Mouse (Mus musculus) limb, embryonic 12.5 days (tissue): ENCODE measurements at regions not wholly inside any gene's neighbourhood (a gene's known extent, or its start where the extent isn't known, plus 50 kb on each side); places are given as distances from the start of the nearest gene placed in this dataset.

Source experiments
- ATAC-seq: fragments of 200-750 bp; cut with Nextera tagmentation; 2 replicates; pipeline ENCODE4 v1.8.0; 2017; ENCODE audit warnings: low read depth, moderate TSS enrichment; ENCODE audit not compliant: insufficient number of reproducible peaks, insufficient read depth, low FRiP score, low TSS enrichment
- H3K27ac ChIP-seq: fragments of 300-500 bp; sonication (generic); 2 replicates; pipeline ENCODE4 v1.5.1; 2016; ENCODE audit warnings: mild to moderate bottlenecking, moderate library complexity
- H3K27me3 ChIP-seq: fragments of 300-500 bp; sonication (generic); 2 replicates; pipeline ENCODE4 v1.6.1; 2016; ENCODE audit warnings: mild to moderate bottlenecking, moderate library complexity
- H3K36me3 ChIP-seq: fragments of 300-500 bp; sonication (generic); 2 replicates; pipeline ENCODE4 v1.6.1; 2016; ENCODE audit warnings: mild to moderate bottlenecking, moderate library complexity
- H3K4me1 ChIP-seq: fragments of 300-500 bp; sonication (generic); replicated peaks from 2 replicates; pipeline ENCODE4 v1.6.1; 2016
- H3K4me2 ChIP-seq: fragments of 300-500 bp; sonication (generic); 2 replicates; pipeline ENCODE4 v1.6.1; 2016; ENCODE audit warnings: mild to moderate bottlenecking, moderate library complexity
- H3K4me3 ChIP-seq: fragments of 300-500 bp; sonication (generic); replicated peaks from 2 replicates; pipeline ENCODE4 v1.5.1; 2016; ENCODE audit warnings: mild to moderate bottlenecking
- H3K9ac ChIP-seq: fragments of 300-500 bp; sonication (generic); replicated peaks from 2 replicates; pipeline ENCODE4 v1.6.1; 2016; ENCODE audit warnings: mild to moderate bottlenecking, moderate library complexity
- H3K9me3 ChIP-seq: fragments of 300-500 bp; sonication (generic); 2 replicates; pipeline ENCODE4 v1.6.1; 2016; ENCODE audit warnings: mild to moderate bottlenecking, moderate library complexity
- WGBS: fragments of 180-500 bp; shearing (Covaris S2); methylation state at CpG from one replicate; pipeline ENCODE4 v1.1.7; 2016; 5-methylcytosine and 5-hydroxymethylcytosine counted together

DNA sequence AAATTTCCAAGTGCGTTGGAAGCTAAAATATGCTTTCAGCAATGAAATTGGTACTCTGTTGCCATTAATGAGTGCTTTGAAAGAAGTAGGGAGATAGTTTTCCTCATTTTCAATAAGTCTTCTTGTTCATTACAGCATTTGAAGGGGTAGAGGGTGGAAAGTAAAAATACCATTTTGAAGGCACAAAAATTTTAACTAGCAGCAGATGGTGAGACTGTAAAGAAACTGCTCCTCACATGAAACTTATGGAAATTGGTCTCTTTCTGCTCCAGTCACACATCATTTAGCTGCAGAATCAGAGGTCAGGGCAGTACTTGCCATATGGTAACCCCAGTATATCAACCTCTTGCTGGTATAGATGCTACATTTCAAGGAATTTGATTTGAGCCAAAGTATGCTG, 414.1 kb downstream of the Chl1 start:
- Histone ChIP-seq H3K9ac (no peak overlapping the region), H3K36me3 (no peaks in the 10 kb centered on the region), H3K4me1 (no peaks in the 10 kb centered on the region), H3K4me3 (no peak overlapping the region), H3K4me2 (no peak overlapping the region), H3K9me3 (no peaks in the 10 kb centered on the region), H3K27me3 (no peaks in the 10 kb centered on the region), H3K27ac (no peak overlapping the region)
- no peak for ATAC-seq
- WGBS = 59% methylated on average over 1 of the region's 1 CpGs

DNA sequence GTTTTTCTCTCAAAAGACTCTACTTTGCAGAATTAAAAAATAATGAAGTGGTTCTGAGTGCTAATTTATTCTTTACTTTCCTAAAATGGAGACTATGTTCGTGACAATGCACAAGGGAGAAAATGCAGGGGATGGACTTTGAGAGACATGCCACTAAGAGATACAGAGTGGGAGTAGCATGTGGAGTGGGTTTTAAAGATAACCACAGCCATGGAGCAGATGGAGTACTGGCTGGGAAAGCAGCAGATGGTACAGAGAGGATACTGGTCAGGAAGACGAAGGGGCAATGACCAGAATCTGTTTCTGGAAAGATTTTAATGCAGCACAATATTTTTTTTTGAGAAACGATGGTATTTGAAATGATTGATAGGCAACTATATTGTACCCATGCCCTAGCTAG, 416.7 kb downstream of the Chl1 start:
- H3K4me1 ChIP-seq = no peaks in the 10 kb centered on the region
- no peak for ATAC-seq
- no peaks in the 10 kb centered on the region for H3K36me3 ChIP-seq
- 86% methylated on average over 3 of the region's 3 CpGs for WGBS
- no peak overlapping the region for H3K4me2 ChIP-seq
- H3K27me3 ChIP-seq = no peaks in the 10 kb centered on the region
- no peak overlapping the region for H3K9ac ChIP-seq
- no peaks in the 10 kb centered on the region for H3K9me3 ChIP-seq
- H3K4me3 ChIP-seq = no peak overlapping the region
- H3K27ac ChIP-seq = no peak overlapping the region

DNA sequence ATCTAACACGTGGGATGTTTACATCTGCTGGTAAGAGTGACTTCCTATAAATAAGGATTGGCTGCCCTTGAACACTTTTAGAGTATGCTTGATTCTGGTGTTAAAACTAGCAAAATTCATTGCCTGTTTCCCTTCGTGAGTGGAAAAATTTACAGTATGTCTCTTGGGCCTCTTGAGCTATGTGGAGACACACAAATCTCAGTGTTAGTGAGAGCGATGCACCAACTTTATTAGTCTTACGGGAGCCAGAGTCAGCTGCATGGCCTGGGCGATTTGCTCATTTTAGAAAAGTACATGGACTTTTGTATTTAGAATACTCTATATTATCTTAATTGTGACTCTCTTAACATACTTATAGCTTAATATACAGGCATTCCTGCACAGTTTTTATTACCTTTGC, 430.0 kb downstream of the Chl1 start:
- H3K4me2 ChIP-seq = no peak overlapping the region
- no peak overlapping the region for H3K4me3 ChIP-seq
- no peak overlapping the region for H3K9ac ChIP-seq
- peak overlapping the region; percentile 13; the same call in 1 of the 2 replicates for H3K27ac ChIP-seq
- no peaks in the 10 kb centered on the region for H3K36me3 ChIP-seq
- 61% methylated on average over 5 of the region's 5 CpGs for WGBS
- no peaks in the 10 kb centered on the region for H3K4me1 ChIP-seq
- ATAC-seq = 0 out of 2 replicates have a peak, but pooled peaks have one; percentile 66
- H3K27me3 ChIP-seq = no peaks in the 10 kb centered on the region
- no peaks in the 10 kb centered on the region for H3K9me3 ChIP-seq

DNA sequence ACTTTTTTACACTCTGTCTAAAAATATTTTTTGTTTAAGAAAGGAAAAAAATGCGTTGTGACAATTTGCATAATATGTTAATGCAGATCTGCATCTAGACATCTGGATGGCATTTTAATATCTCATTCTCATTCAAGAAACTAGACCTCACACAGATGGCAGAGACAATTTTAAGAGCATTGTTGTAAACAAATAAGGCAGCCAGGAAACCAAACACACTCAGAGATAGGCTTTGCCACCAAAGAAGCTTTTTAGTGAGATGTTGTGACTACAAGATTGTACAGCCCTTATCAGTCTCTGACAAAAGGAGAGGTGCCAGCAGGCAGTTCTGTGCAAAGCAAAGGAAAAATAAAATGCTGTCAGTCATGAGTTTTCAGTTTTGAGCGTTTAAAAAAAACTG, 434.0 kb downstream of the Chl1 start:
- Histone ChIP-seq H3K4me2 (no peak overlapping the region), H3K36me3 (no peaks in the 10 kb centered on the region), H3K27me3 (no peaks in the 10 kb centered on the region), H3K9me3 (no peaks in the 10 kb centered on the region), H3K9ac (no peak overlapping the region), H3K27ac (no peak overlapping the region), H3K4me1 (no peaks in the 10 kb centered on the region), H3K4me3 (no peak overlapping the region)
- 77% methylated on average over 2 of the region's 2 CpGs for WGBS
- no peak for ATAC-seq

DNA sequence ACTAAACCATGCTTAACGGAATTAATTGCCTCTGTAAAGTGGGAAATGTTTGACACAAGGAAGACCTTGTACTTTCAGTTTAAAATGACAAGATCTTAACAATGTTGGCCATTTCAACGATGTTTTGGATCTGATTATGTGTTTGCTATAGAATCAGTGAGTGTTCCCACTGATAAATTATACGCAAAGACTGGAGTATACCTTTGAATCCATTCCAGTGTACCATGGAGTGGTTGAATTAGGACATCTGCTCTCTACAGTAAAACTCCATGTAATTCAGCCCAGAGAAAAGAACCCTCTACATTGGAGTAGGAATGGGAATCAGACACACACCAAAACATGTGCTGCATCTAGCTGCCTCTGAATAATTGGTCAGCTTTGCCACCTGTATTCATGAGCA, 437.1 kb downstream of the Chl1 start:
- Histone ChIP-seq H3K4me1 (no peaks in the 10 kb centered on the region), H3K4me2 (no peak overlapping the region), H3K9me3 (no peaks in the 10 kb centered on the region), H3K27ac (no peak overlapping the region), H3K9ac (no peak overlapping the region), H3K36me3 (no peaks in the 10 kb centered on the region), H3K27me3 (no peaks in the 10 kb centered on the region), H3K4me3 (no peak overlapping the region)
- no peak for ATAC-seq
- 82% methylated on average over 3 of the region's 3 CpGs for WGBS

DNA sequence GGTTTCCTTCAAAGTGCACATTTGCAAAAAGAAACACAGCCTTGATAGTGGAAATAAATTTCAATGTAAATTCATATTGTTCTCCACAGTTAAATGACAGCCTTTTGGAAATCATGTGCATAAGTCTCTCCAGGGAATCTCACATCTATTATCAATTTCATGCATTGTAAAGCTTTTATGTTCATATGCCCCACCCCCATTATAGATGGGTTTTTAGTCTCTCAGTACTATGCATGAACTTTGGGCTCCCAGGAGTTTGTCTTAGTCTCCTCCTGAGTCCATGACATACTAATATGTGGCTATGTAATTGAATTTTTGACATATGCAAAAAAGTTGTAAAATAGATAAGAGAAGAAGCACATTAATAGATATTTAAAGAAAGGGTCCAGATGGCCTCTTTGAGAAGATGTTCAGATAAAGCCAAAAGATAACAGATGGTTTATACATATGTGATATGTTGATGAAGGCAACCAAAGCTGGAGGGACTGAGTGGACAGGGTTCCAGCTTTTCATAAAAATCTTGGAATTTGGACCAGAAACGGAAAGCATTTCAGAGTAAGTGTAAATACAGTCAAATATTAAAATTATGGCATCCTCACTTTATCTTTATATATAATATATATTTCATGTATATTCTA, 442.9 kb downstream of the Chl1 start:
- Histone ChIP-seq H3K4me3 (no peak overlapping the region), H3K36me3 (no peaks in the 10 kb centered on the region), H3K27ac (no peak overlapping the region), H3K9me3 (no peaks in the 10 kb centered on the region), H3K27me3 (no peaks in the 10 kb centered on the region), H3K9ac (no peak overlapping the region), H3K4me1 (no peaks in the 10 kb centered on the region), H3K4me2 (no peak overlapping the region)
- ATAC-seq = no peak
- 82% methylated on average over 1 of the region's 1 CpGs for WGBS

DNA sequence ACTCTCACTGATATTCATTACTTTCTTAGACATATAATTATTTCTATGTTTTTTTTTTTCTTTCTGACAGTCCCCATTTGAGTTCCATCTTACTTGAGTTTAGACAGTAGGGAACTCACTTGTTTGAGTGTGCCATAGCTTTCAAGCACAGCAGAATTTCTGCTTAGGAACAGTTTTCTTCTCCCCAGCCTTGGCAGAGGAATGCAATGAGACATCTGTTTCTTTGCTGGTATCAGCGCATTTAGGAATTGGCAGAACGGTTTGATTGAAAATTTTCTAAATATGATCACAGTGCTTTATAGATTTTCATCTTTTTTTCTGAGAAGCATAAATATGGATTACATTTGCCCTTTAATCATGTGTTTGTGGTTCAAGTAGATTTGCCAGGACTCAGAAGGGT, 448.6 kb downstream of the Chl1 start:
- no peak for ATAC-seq
- Histone ChIP-seq H3K9ac (no peak overlapping the region), H3K4me3 (no peak overlapping the region), H3K36me3 (no peaks in the 10 kb centered on the region), H3K9me3 (no peaks in the 10 kb centered on the region), H3K27me3 (no peaks in the 10 kb centered on the region), H3K4me1 (no peaks in the 10 kb centered on the region), H3K4me2 (no peak overlapping the region), H3K27ac (no peak overlapping the region)
- WGBS = 88% methylated on average over 2 of the region's 2 CpGs

DNA sequence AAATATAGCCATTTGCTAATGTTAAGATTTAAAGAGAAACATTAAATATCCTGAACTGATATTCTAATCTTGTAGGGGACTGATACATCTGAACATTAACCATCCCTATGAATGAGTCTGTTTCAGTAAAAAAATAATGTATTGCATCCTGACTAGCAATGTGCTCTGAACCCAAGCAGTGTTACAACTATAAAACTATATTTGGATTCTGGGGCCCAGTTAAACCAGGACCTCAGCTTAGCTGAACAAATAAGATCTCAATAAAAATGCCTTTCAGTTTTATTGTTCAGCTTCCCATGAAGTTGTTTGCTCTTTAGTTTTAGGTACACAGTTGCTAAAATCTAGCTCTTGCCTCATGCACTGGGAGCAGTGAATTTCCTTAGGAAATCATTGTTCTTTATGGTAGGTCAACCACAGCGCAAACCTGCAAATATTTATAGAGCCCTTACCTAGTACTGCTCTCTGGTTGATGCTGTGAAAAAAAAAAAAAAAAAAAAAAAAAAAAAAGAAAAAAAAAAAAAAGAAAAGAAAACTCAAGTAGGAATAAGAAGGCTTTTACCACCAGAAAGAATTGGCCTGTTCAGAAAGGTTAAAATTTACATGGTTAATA, 457.5 kb downstream of the Chl1 start:
- Histone ChIP-seq H3K36me3 (no peaks in the 10 kb centered on the region), H3K9ac (no peak overlapping the region), H3K9me3 (no peaks in the 10 kb centered on the region), H3K4me3 (no peak overlapping the region), H3K4me1 (no peaks in the 10 kb centered on the region), H3K27me3 (no peaks in the 10 kb centered on the region), H3K27ac (no peak overlapping the region), H3K4me2 (no peak overlapping the region)
- 42% methylated on average over 1 of the region's 1 CpGs for WGBS
- ATAC-seq = peak; percentile 67; the same call in 1 of the 2 replicates

DNA sequence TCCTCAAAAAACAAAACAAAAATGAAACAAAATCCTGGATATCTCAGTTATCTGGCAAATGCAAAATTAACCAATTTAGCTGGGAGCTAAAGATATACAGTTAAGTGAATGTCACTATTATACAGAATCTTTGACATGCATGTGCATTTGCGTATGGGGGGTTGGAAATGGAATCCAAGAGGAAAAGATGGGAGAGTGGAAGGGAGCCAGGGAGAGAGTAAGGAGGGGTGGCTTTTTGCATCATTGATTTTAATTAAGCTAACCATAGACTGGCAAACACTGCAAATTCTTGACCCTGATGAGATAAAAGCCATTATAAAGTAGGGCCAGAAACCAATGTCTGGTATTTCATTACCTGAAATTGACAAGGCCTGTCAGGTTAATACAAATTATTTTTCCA, 488.8 kb downstream of the Chl1 start:
- H3K4me2 ChIP-seq = no peak overlapping the region
- no peak overlapping the region for H3K4me3 ChIP-seq
- no peaks in the 10 kb centered on the region for H3K4me1 ChIP-seq
- no peaks in the 10 kb centered on the region for H3K27me3 ChIP-seq
- ATAC-seq = no peak
- WGBS = 84% methylated on average over 1 of the region's 1 CpGs
- H3K9ac ChIP-seq = no peak overlapping the region
- H3K27ac ChIP-seq = no peak overlapping the region
- no peaks in the 10 kb centered on the region for H3K36me3 ChIP-seq
- no peaks in the 10 kb centered on the region for H3K9me3 ChIP-seq

DNA sequence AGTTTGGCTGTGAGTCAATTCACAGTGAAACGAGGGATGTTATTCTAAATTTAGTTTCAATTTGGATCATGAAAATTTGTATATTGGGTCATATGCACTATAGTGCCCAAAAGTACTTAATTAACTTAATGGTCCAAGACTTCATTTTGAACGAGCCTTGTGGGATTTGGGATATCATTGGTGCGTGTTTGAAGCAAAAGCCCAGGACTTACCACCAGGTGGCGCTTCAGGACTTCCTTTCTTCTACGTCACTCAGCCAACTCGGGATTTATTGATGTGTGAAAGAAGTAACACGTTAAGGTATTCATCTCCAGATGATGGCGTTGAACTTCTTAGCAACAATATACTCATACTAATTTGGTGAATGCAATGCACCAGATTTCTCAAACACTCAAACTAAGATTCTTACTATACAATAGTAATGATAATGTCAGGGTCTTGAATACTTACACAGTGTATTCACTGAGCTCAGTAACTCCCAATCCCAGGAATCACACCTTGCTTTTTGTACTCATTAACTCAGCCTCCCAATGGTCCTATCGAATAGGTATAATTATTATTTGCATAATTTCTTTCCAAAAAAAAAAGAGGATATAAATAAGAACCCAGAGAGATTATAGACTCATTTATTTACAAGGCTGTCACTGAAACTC, 464.0 kb upstream of the Cntn6 start:
- H3K4me3 ChIP-seq = no peak overlapping the region
- H3K27me3 ChIP-seq = no peaks in the 10 kb centered on the region
- no peaks in the 10 kb centered on the region for H3K4me1 ChIP-seq
- 10% methylated on average over 9 of the region's 9 CpGs for WGBS
- no peaks in the 10 kb centered on the region for H3K9me3 ChIP-seq
- H3K36me3 ChIP-seq = no peaks in the 10 kb centered on the region
- H3K4me2 ChIP-seq = no peak overlapping the region
- ATAC-seq = no peak
- H3K9ac ChIP-seq = no peak overlapping the region
- H3K27ac ChIP-seq = no peak overlapping the region

DNA sequence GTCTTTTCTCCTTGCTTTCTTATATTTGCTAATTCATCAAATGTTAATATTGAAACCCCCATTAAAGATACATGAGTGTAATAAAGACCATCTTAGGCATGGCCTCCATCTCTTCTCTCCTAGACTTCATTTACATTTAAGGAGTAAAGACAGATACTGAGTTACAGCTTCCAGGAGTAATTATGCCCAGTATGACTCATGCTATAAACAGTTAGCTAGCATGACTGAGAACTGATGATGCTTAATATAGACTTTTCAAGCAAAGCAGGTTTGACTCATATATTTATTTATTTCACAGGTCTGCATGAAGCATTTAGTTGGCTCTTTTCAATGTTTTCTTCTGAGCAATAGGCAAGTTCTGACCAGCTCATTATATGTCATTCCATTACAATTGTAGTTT, 453.7 kb upstream of the Cntn6 start:
- H3K27ac ChIP-seq = no peak overlapping the region
- ATAC-seq = no peak
- H3K4me1 ChIP-seq = no peaks in the 10 kb centered on the region
- H3K27me3 ChIP-seq = no peaks in the 10 kb centered on the region
- no peaks in the 10 kb centered on the region for H3K9me3 ChIP-seq
- H3K4me3 ChIP-seq = no peak overlapping the region
- H3K36me3 ChIP-seq = no peaks in the 10 kb centered on the region
- H3K4me2 ChIP-seq = no peak overlapping the region
- no peak overlapping the region for H3K9ac ChIP-seq

DNA sequence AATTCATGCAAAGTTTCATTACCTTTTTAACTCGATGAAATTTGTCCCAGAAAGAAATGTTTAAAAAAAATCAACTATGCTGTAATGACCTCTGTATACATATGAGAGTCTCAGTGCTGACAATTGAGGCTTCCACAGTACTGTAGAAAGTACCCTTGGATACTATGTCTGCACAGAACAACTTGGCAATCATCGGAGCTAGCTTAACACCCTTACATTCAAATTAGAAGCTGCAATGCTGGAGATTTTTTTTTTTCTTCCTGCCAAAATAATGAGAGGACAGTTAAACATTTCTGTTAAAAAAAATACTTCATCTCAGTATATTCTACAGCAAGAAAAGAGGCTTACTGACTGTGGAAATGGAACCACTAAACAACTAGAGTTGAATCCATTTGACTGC, 452.1 kb upstream of the Cntn6 start:
- Histone ChIP-seq H3K4me1 (no peaks in the 10 kb centered on the region), H3K27me3 (no peaks in the 10 kb centered on the region), H3K36me3 (no peaks in the 10 kb centered on the region), H3K27ac (no peak overlapping the region), H3K4me2 (no peak overlapping the region), H3K9me3 (no peaks in the 10 kb centered on the region), H3K9ac (no peak overlapping the region), H3K4me3 (no peak overlapping the region)
- 80% methylated on average over 2 of the region's 2 CpGs for WGBS
- no peak for ATAC-seq
